Mouse (Mus musculus): Measurements from ENCODE around the gene Snrnp35.

DNA sequence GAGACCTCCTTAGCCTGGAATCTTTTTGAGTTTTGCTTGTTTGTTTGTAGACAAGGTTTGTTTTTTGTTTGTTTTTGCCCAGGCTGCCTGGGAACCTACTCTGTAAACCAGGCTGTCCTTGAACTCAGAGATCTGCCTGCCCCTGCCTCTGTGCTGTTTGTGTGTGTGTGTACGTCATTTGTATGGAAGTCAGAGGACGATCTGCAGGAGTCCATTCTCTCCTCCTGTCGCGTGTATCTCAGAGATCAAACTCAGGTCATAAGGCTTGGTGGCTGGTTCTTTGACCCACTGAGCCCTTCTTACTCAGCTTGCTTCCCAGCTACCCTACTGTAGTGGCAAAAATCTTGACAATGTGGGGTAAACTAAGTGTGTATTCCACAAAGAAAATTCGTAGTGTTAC, 44.2 kb upstream of the Snrnp35 start:
- TF ChIP-seq POLR2A (IDR thresholded peaks at IDR 0.05; ENCODE audit: low read depth, low read length) (no peak), CTCF (IDR thresholded peaks at IDR 0.05; ENCODE audit: extremely low read depth, insufficient read depth, insufficient read length, insufficient replicate concordance) (no peak)
